Mouse (Mus musculus) midbrain, embryonic 16.5 days (tissue): ENCODE data around the gene Mad2l1bp. TPM values are rescaled to one million over a fixed set of nuclear protein-coding genes. Genes with fewer than 3 reads are reported as not detected.

ENCODE experiments used
- ATAC-seq: fragments of 200-750 bp; cut with Nextera tagmentation; 2 replicates; pipeline ENCODE4 v1.8.0; 2017; ENCODE audit warnings: moderate TSS enrichment
- H3K27ac ChIP-seq: fragments of 300-500 bp; sonication (generic); 2 replicates; pipeline ENCODE4 v1.5.1; 2014; ENCODE audit warnings: mild to moderate bottlenecking, low read length, mixed read lengths
- H3K27me3 ChIP-seq: fragments of 300-500 bp; sonication (generic); 2 replicates; pipeline ENCODE4 v1.6.1; 2014; ENCODE audit warnings: low read depth, low read length, mixed read lengths; ENCODE audit not compliant: control insufficient read depth, insufficient read depth
- H3K36me3 ChIP-seq: fragments of 300-500 bp; sonication (generic); 2 replicates; pipeline ENCODE4 v1.6.1; 2014; ENCODE audit warnings: mild to moderate bottlenecking, low read length, moderate library complexity, mixed read lengths; ENCODE audit not compliant: control insufficient read depth, insufficient read depth
- H3K4me1 ChIP-seq: fragments of 300-500 bp; sonication (generic); 2 replicates; pipeline ENCODE4 v1.6.1; 2014; ENCODE audit warnings: mild to moderate bottlenecking, low read length, mixed read lengths; ENCODE audit not compliant: control insufficient read depth, insufficient read depth
- H3K4me2 ChIP-seq: fragments of 300-500 bp; sonication (generic); 2 replicates; pipeline ENCODE4 v1.6.1; 2014; ENCODE audit warnings: mild to moderate bottlenecking, low read length, mixed read lengths
- H3K4me3 ChIP-seq: fragments of 300-500 bp; sonication (generic); 2 replicates; pipeline ENCODE4 v1.5.1; 2014; ENCODE audit warnings: low read depth, mild to moderate bottlenecking, low read length, moderate library complexity, mixed read lengths
- H3K9ac ChIP-seq: fragments of 300-500 bp; sonication (generic); 2 replicates; pipeline ENCODE4 v1.6.1; 2014; ENCODE audit warnings: low read depth, low read length, mixed read lengths
- H3K9me3 ChIP-seq: fragments of 300-500 bp; sonication (generic); replicated peaks from 2 replicates; pipeline ENCODE4 v1.6.1; 2014; ENCODE audit warnings: mild to moderate bottlenecking, low read length, mixed read lengths; ENCODE audit not compliant: control insufficient read depth, poor library complexity, severe bottlenecking
- WGBS: fragments of 180-500 bp; shearing (Covaris S2); extraction: QIAGEN DNeasy Blood & Tissue Kit; methylation state at CpG from one replicate; pipeline ENCODE4 v1.1.7; 2014; 5-methylcytosine and 5-hydroxymethylcytosine counted together
- polyA plus RNA-seq: library from polyadenylated mRNA; unstranded; fragments of >200 nt; fragmentation: Nextera tagmentation; extraction: Ambion mirVana; gene quantifications from 2 replicates; pipeline ENCODE4 v1.2.1, GENCODE M21; 2015

Mad2l1bp gene
- polyA plus RNA-seq: 21.9 and 22.6 TPM in 2 replicates

DNA sequence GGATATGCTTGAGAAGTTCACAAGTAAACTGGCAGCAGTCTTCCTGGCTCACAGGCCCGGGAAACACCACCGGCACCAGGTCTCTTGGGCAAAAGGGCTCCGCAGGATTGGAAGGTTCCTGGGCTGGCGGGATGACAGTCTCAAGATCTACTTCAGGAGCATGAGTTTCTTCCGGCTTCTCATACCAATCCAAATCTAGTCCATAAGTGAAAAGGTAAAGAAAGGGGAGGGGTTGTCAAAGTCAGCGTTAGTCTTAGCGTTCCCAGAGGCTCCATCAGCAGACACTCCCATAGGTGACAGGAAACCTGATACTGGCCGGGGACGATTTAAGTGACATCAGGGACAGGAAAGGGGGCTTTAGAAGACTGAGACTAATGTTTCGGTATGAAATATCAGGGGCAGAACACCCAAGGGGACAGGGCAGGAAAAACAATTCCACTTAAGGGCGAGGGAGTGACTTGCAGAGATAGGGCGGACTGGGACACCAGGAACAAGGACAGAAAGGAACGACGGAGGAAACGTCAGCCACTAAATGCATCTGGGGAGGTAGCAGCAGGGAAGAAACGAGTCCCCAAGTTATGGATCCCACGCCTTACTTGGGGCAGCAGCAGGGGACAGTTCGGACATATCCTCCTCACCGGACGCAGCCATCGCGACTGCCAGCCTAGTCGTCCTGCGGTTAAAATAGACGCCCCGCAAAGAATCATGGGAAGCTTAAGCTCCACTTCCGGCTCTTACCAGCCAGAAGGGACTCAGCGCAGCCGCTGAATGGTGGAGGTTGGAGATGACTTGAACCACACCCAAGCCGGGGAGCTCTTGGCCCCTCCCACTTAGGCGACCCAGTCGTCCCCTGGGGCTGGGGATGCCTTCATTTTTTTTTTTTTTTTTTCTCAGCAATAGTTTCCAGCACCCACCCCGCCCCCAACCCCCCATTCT, at the start of gene Mad2l1bp:
Gene Mad2l1bp, minus strand, starts transcription at position 707 of the 936 bp plus-strand sequence.
- WGBS: 5% methylated on average over 33 of the region's 33 CpGs
- H3K4me3 ChIP-seq: peak within 1 kb of the TSS; percentile 44
- peak within 1 kb of the TSS; percentile 91 for H3K4me2 ChIP-seq
- H3K27ac ChIP-seq: peak within 1 kb of the TSS; percentile 6; the same call in 1 of the 2 replicates
- H3K27me3 ChIP-seq: no peaks in the 10 kb centered on the region
- peak within 1 kb of the TSS; percentile 61 for H3K9ac ChIP-seq
- peaks cover 11% of the 10 kb centered on the region for H3K4me1 ChIP-seq
- H3K36me3 ChIP-seq: 0 out of 2 replicates have a peak, but pooled peaks cover under 1% of the 10 kb centered on the region
- peak; percentile 92 for ATAC-seq
- H3K9me3 ChIP-seq: no peaks in the 10 kb centered on the region

GRCm38 (mm10) chr17:46203078-46203477, 49.7 kb upstream of the Mad2l1bp start:
- no peak; the same call in none of the 2 replicates for ATAC-seq
- peak overlapping the region; percentile 81 for H3K27ac ChIP-seq
- peak overlapping the region; percentile 83 for H3K9ac ChIP-seq
- under 1% methylated on average over 20 of the region's 20 CpGs for WGBS
- H3K4me2 ChIP-seq: peak overlapping the region; percentile 87
- no peaks in the 10 kb centered on the region for H3K27me3 ChIP-seq
- no peaks in the 10 kb centered on the region for H3K9me3 ChIP-seq
- peaks cover 25% of the 10 kb centered on the region for H3K4me1 ChIP-seq
- H3K4me3 ChIP-seq: peak overlapping the region; percentile 95
- peaks cover 20% of the 10 kb centered on the region for H3K36me3 ChIP-seq

DNA sequence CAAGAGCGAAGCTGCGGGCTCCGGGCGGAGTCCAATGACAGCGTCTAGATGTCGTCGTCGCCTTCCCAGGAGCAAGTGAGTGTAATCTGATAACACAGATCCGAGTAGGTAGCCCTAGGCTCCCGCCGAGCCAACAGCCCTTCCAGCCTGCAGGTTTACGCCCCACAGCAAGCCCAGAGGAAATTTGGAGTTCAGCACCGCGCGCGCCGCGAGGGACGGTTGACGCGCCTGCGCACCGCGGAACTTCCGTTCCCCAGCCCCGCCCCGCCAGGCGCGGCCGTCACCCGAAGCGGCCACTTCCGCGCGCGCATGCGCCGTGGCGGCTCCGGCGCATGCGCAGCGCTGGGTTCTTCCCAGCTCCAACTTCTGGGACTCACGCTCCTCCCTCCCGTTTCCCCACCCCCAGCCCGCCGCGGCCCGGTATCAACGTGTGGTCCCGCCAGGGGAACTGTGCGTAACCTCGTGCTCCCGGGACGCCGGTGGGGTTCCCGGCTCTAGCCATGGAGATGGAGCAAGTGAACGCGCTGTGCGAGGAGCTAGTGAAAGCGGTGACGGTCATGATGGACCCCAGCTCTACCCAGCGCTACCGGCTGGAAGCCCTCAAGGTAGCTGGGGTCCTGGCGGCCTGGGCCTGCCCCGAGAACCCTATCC, 49.2 kb upstream of the Mad2l1bp start, which contains the start of the genes Polh and Xpo5:
Gene Polh, minus strand, starts transcription at position 225 of the 651 bp plus-strand sequence.
Gene Xpo5, plus strand, starts transcription at position 362 of the 651 bp plus-strand sequence.
- Histone ChIP-seq H3K36me3 (peaks cover 16% of the 10 kb centered on the region), H3K4me2 (peak within 1 kb of the TSS; percentile 91), H3K9ac (peak within 1 kb of the TSS; percentile 83), H3K27ac (peak within 1 kb of the TSS; percentile 81), H3K9me3 (no peaks in the 10 kb centered on the region), H3K4me1 (peaks cover 25% of the 10 kb centered on the region), H3K4me3 (peak within 1 kb of the TSS; percentile 95), H3K27me3 (no peaks in the 10 kb centered on the region)
- under 1% methylated on average over 66 of the region's 66 CpGs for WGBS
- peak; percentile 94 for ATAC-seq

DNA sequence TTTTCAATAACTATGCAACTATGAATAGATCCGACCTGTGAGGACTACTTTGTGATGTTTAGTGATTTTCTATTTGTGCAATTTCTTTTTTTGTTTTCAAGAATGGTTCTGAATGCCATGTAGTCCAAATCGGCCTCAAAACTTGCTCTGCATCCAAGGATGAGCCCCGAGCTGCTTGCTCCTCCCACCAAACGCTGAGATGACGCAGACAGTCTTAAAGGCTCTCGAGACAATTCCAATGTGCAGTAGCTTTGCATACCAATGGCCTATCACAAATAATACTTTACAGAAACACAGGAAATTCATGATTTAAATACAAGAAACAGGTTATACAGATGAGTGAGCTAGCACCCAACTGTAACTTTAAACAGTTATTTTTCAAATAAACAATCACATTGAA, 47.8 kb upstream of the Mad2l1bp start:
- 61% methylated on average over 6 of the region's 6 CpGs for WGBS
- Histone ChIP-seq H3K9ac (no peak overlapping the region), H3K27ac (no peak overlapping the region), H3K9me3 (no peaks in the 10 kb centered on the region), H3K4me1 (peaks cover 25% of the 10 kb centered on the region), H3K36me3 (peaks cover 15% of the 10 kb centered on the region), H3K4me2 (peak overlapping the region; percentile 19; the same call in 1 of the 2 replicates), H3K27me3 (no peaks in the 10 kb centered on the region), H3K4me3 (no peak overlapping the region)
- ATAC-seq: no peak

- Histone ChIP-seq H3K4me3 (no peak overlapping the region), H3K4me2 (no peak overlapping the region), H3K36me3 (peaks cover 32% of the 10 kb centered on the region), H3K27me3 (no peaks in the 10 kb centered on the region), H3K27ac (no peak overlapping the region), H3K9ac (no peak overlapping the region), H3K4me1 (no peaks in the 10 kb centered on the region), H3K9me3 (no peaks in the 10 kb centered on the region)
- WGBS: 92% methylated on average over 2 of the region's 2 CpGs
- no peak for ATAC-seq
Observed at GRCm38 (mm10) chr17:46188829-46189228, 35.5 kb upstream of the Mad2l1bp start.

DNA sequence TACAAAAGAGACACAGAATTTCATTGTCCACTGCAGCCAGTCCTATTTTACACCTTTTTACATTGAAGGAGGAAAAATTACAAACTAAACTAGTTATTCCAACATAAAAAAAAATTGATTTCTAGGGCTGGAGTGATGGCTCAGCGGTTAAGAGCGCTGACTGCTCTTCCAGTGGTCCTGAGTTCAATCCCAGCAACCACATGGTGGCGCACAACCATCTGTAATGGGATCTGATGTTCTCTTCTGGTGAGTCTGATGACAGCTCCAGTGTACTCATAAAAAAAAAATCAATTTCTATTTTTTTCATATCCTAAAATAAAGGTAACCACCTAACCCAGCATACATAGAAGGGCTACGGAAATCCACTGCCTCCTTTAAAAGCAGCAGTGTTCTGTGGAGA, 28.9 kb upstream of the Mad2l1bp start:
- no peaks in the 10 kb centered on the region for H3K4me1 ChIP-seq
- 87% methylated on average over 4 of the region's 4 CpGs for WGBS
- H3K4me2 ChIP-seq: no peak overlapping the region
- H3K36me3 ChIP-seq: peaks cover 39% of the 10 kb centered on the region
- no peak overlapping the region for H3K4me3 ChIP-seq
- H3K27me3 ChIP-seq: no peaks in the 10 kb centered on the region
- no peak overlapping the region for H3K9ac ChIP-seq
- H3K9me3 ChIP-seq: no peaks in the 10 kb centered on the region
- no peak overlapping the region for H3K27ac ChIP-seq
- no peak for ATAC-seq

GRCm38 (mm10) chr17:46170538-46170937, 17.2 kb upstream of the Mad2l1bp start:
- no peak overlapping the region for H3K27ac ChIP-seq
- no peak overlapping the region for H3K4me3 ChIP-seq
- no peak overlapping the region for H3K9ac ChIP-seq
- H3K36me3 ChIP-seq: peaks cover 39% of the 10 kb centered on the region
- ATAC-seq: no peak
- no peaks in the 10 kb centered on the region for H3K4me1 ChIP-seq
- 82% methylated on average over 3 of the region's 3 CpGs for WGBS
- H3K9me3 ChIP-seq: no peaks in the 10 kb centered on the region
- H3K4me2 ChIP-seq: no peak overlapping the region
- no peaks in the 10 kb centered on the region for H3K27me3 ChIP-seq

GRCm38 (mm10) chr17:46168768-46169167, 15.4 kb upstream of the Mad2l1bp start:
- ATAC-seq: no peak
- peaks cover 48% of the 10 kb centered on the region for H3K36me3 ChIP-seq

More at GRCm38 (mm10) chr17:46168768-46169167, 15.4 kb upstream of the Mad2l1bp start:
- no peak overlapping the region for H3K9ac ChIP-seq
- WGBS: 89% methylated on average over 5 of the region's 5 CpGs
- H3K27me3 ChIP-seq: no peaks in the 10 kb centered on the region
- H3K4me1 ChIP-seq: no peaks in the 10 kb centered on the region
- no peaks in the 10 kb centered on the region for H3K9me3 ChIP-seq
- no peak overlapping the region for H3K27ac ChIP-seq
- no peak overlapping the region for H3K4me3 ChIP-seq
- H3K4me2 ChIP-seq: no peak overlapping the region
